Mouse (Mus musculus) brain, embryonic 14.5 days (tissue): ENCODE results near the gene Immp2l.
A peak's percentile ranks its signal among the peaks of the same experiment; 100 is the strongest.

Experiments used
- CTCF ChIP-seq: fragments of 200-500 bp; IDR thresholded peaks from 2 replicates; pipeline ENCODE4 v1.5.1; 2012; ENCODE audit warnings: inconsistent platforms, mild to moderate bottlenecking, moderate library complexity, borderline replicate concordance; ENCODE audit not compliant: insufficient read depth, insufficient read length; ENCODE audit errors: extremely low read depth
- POLR2A ChIP-seq: fragments of 200-500 bp; IDR thresholded peaks from 2 replicates; pipeline ENCODE4 v1.6.1; 2012; ENCODE audit warnings: mild to moderate bottlenecking, inconsistent platforms, borderline replicate concordance; ENCODE audit not compliant: poor library complexity, insufficient read depth, insufficient read length, severe bottlenecking; ENCODE audit errors: extremely low read depth

GRCm38 (mm10) chr12:41487005-41487404 lies 463.1 kb downstream of the Immp2l start:
- TF ChIP-seq POLR2A (no peak), CTCF (peak; percentile 61)
